Mouse (Mus musculus) kidney, embryonic 15.5 days (tissue): Measurements from ENCODE around the gene Ptk6. TPM values are rescaled to one million over a fixed set of nuclear protein-coding genes. Genes with fewer than 3 reads are reported as not detected.
A peak's percentile ranks its signal among the peaks of the same experiment; 100 is the strongest.

Experiments used
- ATAC-seq: fragments of 200-750 bp; cut with Nextera tagmentation; replicated peaks from 2 replicates; pipeline ENCODE4 v1.8.0; 2017; ENCODE audit warnings: moderate TSS enrichment; ENCODE audit not compliant: low FRiP score
- H3K27ac ChIP-seq: fragments of 300-500 bp; sonication (generic); 2 replicates; pipeline ENCODE4 v1.5.1; 2015; ENCODE audit warnings: mild to moderate bottlenecking, inconsistent platforms
- H3K27me3 ChIP-seq: fragments of 300-500 bp; sonication (generic); 2 replicates; pipeline ENCODE4 v1.6.1; 2015; ENCODE audit warnings: inconsistent platforms
- H3K36me3 ChIP-seq: fragments of 300-500 bp; sonication (generic); 2 replicates; pipeline ENCODE4 v1.6.1; 2015; ENCODE audit warnings: inconsistent platforms
- H3K4me1 ChIP-seq: fragments of 300-500 bp; sonication (generic); 2 replicates; pipeline ENCODE4 v1.6.1; 2015; ENCODE audit warnings: inconsistent platforms
- H3K4me2 ChIP-seq: fragments of 300-500 bp; sonication (generic); 2 replicates; pipeline ENCODE4 v1.6.1; 2015; ENCODE audit warnings: moderate library complexity, mild to moderate bottlenecking, inconsistent platforms
- H3K4me3 ChIP-seq: fragments of 300-500 bp; sonication (generic); replicated peaks from 2 replicates; pipeline ENCODE4 v1.5.1; 2015; ENCODE audit warnings: mild to moderate bottlenecking, inconsistent platforms
- H3K9ac ChIP-seq: fragments of 300-500 bp; sonication (generic); 2 replicates; pipeline ENCODE4 v1.6.1; 2015; ENCODE audit warnings: mild to moderate bottlenecking, inconsistent platforms
- H3K9me3 ChIP-seq: fragments of 300-500 bp; sonication (generic); replicated peaks from 2 replicates; pipeline ENCODE4 v1.6.1; 2016; ENCODE audit warnings: inconsistent platforms
- WGBS: fragments of 180-500 bp; shearing (Covaris S2); methylation state at CpG from one replicate; pipeline ENCODE4 v1.1.7; 2015; ENCODE audit warnings: mixed read lengths; 5-methylcytosine and 5-hydroxymethylcytosine counted together
- polyA plus RNA-seq: library from polyadenylated mRNA; unstranded; fragments of >200 nt; fragmentation: Nextera tagmentation; extraction: Ambion mirVana; gene quantifications from 2 replicates; pipeline ENCODE4 v1.2.1, GENCODE M21; 2015

Ptk6 gene
- 0.04 TPM in 1 of 2 replicates, not detected in the other for polyA plus RNA-seq

- Histone ChIP-seq H3K9me3 (no peaks in the 10 kb centered on the region), H3K36me3 (no peaks in the 10 kb centered on the region), H3K4me1 (no peaks in the 10 kb centered on the region), H3K27me3 (no peaks in the 10 kb centered on the region), H3K4me2 (no peak within 1 kb of the TSS), H3K4me3 (no peak within 1 kb of the TSS), H3K9ac (no peak within 1 kb of the TSS), H3K27ac (no peak within 1 kb of the TSS)
- WGBS, result 90% methylated on average over 3 of the region's 3 CpGs
- ATAC-seq, result no peak
Observed at GRCm38 (mm10) chr2:181202422-181202821, at the start of gene Ptk6. Gene Ptk6 (minus strand): TSS chr2:181202789.

GRCm38 (mm10) chr2:181251841-181252240 lies 49.3 kb upstream of the Ptk6 start:
- H3K4me3 ChIP-seq, result no peak overlapping the region
- H3K4me2 ChIP-seq, result no peak overlapping the region
- peaks cover 58% of the 10 kb centered on the region for H3K36me3 ChIP-seq
- H3K9ac ChIP-seq, result no peak overlapping the region
- ATAC-seq, result no peak
- WGBS, result 85% methylated on average over 1 of the region's 1 CpGs
- H3K27me3 ChIP-seq, result no peaks in the 10 kb centered on the region
- H3K9me3 ChIP-seq, result no peaks in the 10 kb centered on the region
- no peaks in the 10 kb centered on the region for H3K4me1 ChIP-seq
- no peak overlapping the region for H3K27ac ChIP-seq

- H3K4me2 ChIP-seq, result no peak overlapping the region
- no peak for ATAC-seq
- H3K36me3 ChIP-seq, result peaks cover 33% of the 10 kb centered on the region
- H3K27ac ChIP-seq, result no peak overlapping the region
- H3K9ac ChIP-seq, result no peak overlapping the region
- H3K4me1 ChIP-seq, result no peaks in the 10 kb centered on the region
- 81% methylated on average over 10 of the region's 10 CpGs for WGBS
- H3K9me3 ChIP-seq, result no peaks in the 10 kb centered on the region
- no peaks in the 10 kb centered on the region for H3K27me3 ChIP-seq
- H3K4me3 ChIP-seq, result no peak overlapping the region
Observed at GRCm38 (mm10) chr2:181249217-181249616, 46.6 kb upstream of the Ptk6 start.

- Histone ChIP-seq H3K36me3 (no peaks in the 10 kb centered on the region; the same call in 1 of the 2 replicates), H3K9ac (no peak overlapping the region), H3K4me2 (no peak overlapping the region), H3K27me3 (no peaks in the 10 kb centered on the region), H3K27ac (no peak overlapping the region), H3K4me3 (no peak overlapping the region), H3K4me1 (peaks cover 10% of the 10 kb centered on the region; the same call in 1 of the 2 replicates), H3K9me3 (no peaks in the 10 kb centered on the region)
- 24% methylated on average over 2 of the region's 2 CpGs for WGBS
- ATAC-seq, result no peak
Observed at GRCm38 (mm10) chr2:181245031-181245430, 42.4 kb upstream of the Ptk6 start.

GRCm38 (mm10) chr2:181243706-181244394 lies 41.3 kb upstream of the Ptk6 start:
- Histone ChIP-seq H3K27ac (no peak overlapping the region), H3K4me1 (peaks cover 10% of the 10 kb centered on the region; the same call in 1 of the 2 replicates), H3K9ac (no peak overlapping the region), H3K27me3 (no peaks in the 10 kb centered on the region), H3K36me3 (no peaks in the 10 kb centered on the region), H3K4me2 (no peak overlapping the region), H3K4me3 (no peak overlapping the region), H3K9me3 (no peaks in the 10 kb centered on the region)
- ATAC-seq, result no peak
- 43% methylated on average over 10 of the region's 11 CpGs for WGBS

GRCm38 (mm10) chr2:181242314-181242665 lies 39.7 kb upstream of the Ptk6 start:
- Histone ChIP-seq H3K4me1 (peaks cover 17% of the 10 kb centered on the region; the same call in 1 of the 2 replicates), H3K36me3 (0 out of 2 replicates have a peak, but pooled peaks cover 6% of the 10 kb centered on the region), H3K9me3 (no peaks in the 10 kb centered on the region), H3K27ac (no peak overlapping the region), H3K4me3 (peak overlapping the region; percentile 59), H3K9ac (0 out of 2 replicates have a peak overlapping the region, but pooled peaks have one; percentile 50), H3K4me2 (peak overlapping the region; percentile 72), H3K27me3 (no peaks in the 10 kb centered on the region)
- ATAC-seq, result no peak
- 70% methylated on average over 3 of the region's 3 CpGs for WGBS

- H3K4me2 ChIP-seq, result peak within 1 kb of the TSS; percentile 72
- H3K4me1 ChIP-seq, result peaks cover 17% of the 10 kb centered on the region; the same call in 1 of the 2 replicates
- no peak within 1 kb of the TSS for H3K27ac ChIP-seq
- peak within 1 kb of the TSS; percentile 50 for H3K9ac ChIP-seq
- no peaks in the 10 kb centered on the region for H3K27me3 ChIP-seq
- WGBS, result 3% methylated on average over 16 of the region's 16 CpGs
- H3K36me3 ChIP-seq, result 0 out of 2 replicates have a peak, but pooled peaks cover 9% of the 10 kb centered on the region
- H3K4me3 ChIP-seq, result peak within 1 kb of the TSS; percentile 59
- H3K9me3 ChIP-seq, result no peaks in the 10 kb centered on the region
- peak; percentile 73 for ATAC-seq
Observed at GRCm38 (mm10) chr2:181241602-181242313, 39.2 kb upstream of the Ptk6 start, which contains the start of gene Helz2. Gene Helz2 (minus strand): TSS chr2:181242027.

GRCm38 (mm10) chr2:181240806-181241440 lies 38.3 kb upstream of the Ptk6 start:
- Histone ChIP-seq H3K27me3 (no peaks in the 10 kb centered on the region), H3K9ac (no peak overlapping the region), H3K27ac (no peak overlapping the region), H3K4me3 (peak overlapping the region; percentile 59; the same call in 1 of the 2 replicates), H3K4me1 (peaks cover 17% of the 10 kb centered on the region; the same call in 1 of the 2 replicates), H3K36me3 (0 out of 2 replicates have a peak, but pooled peaks cover 9% of the 10 kb centered on the region), H3K4me2 (peak overlapping the region; percentile 72), H3K9me3 (no peaks in the 10 kb centered on the region)
- WGBS, result 89% methylated on average over 13 of the region's 13 CpGs
- ATAC-seq, result no peak

- Histone ChIP-seq H3K4me3 (no peak overlapping the region), H3K9ac (no peak overlapping the region), H3K27ac (no peak overlapping the region), H3K4me2 (no peak overlapping the region), H3K4me1 (peaks cover 17% of the 10 kb centered on the region; the same call in 1 of the 2 replicates), H3K27me3 (no peaks in the 10 kb centered on the region), H3K36me3 (0 out of 2 replicates have a peak, but pooled peaks cover 15% of the 10 kb centered on the region), H3K9me3 (no peaks in the 10 kb centered on the region)
- WGBS, result 92% methylated on average over 9 of the region's 9 CpGs
- no peak for ATAC-seq
Observed at GRCm38 (mm10) chr2:181239261-181239660, 36.7 kb upstream of the Ptk6 start.

- H3K4me3 ChIP-seq, result no peak overlapping the region
- H3K9me3 ChIP-seq, result no peaks in the 10 kb centered on the region
- ATAC-seq, result no peak
- H3K4me2 ChIP-seq, result no peak overlapping the region
- 68% methylated on average over 2 of the region's 2 CpGs for WGBS
- H3K27ac ChIP-seq, result no peak overlapping the region
- H3K9ac ChIP-seq, result no peak overlapping the region
- H3K27me3 ChIP-seq, result no peaks in the 10 kb centered on the region
- H3K36me3 ChIP-seq, result 0 out of 2 replicates have a peak, but pooled peaks cover 15% of the 10 kb centered on the region
- peaks cover 17% of the 10 kb centered on the region; the same call in 1 of the 2 replicates for H3K4me1 ChIP-seq
Observed at GRCm38 (mm10) chr2:181238861-181239260, 36.3 kb upstream of the Ptk6 start.

- Histone ChIP-seq H3K4me2 (no peak overlapping the region), H3K4me1 (peaks cover 17% of the 10 kb centered on the region; the same call in 1 of the 2 replicates), H3K27me3 (no peaks in the 10 kb centered on the region), H3K36me3 (0 out of 2 replicates have a peak, but pooled peaks cover 17% of the 10 kb centered on the region), H3K27ac (no peak overlapping the region), H3K9me3 (no peaks in the 10 kb centered on the region), H3K9ac (no peak overlapping the region), H3K4me3 (no peak overlapping the region)
- ATAC-seq, result no peak
- WGBS, result 72% methylated on average over 10 of the region's 10 CpGs
Observed at GRCm38 (mm10) chr2:181238091-181238610, 35.6 kb upstream of the Ptk6 start.
